Mouse (Mus musculus) CH12F3 (cell line): ENCODE measurements around the gene Afmid.
"Not testable (repeated sequence)": the region's sequence is repeated elsewhere in the genome, so short reads cannot be mapped to it uniquely, and the experiment has no call there.

ENCODE experiments used
- in situ Hi-C: fragments of 300-500 bp; cut with MboI; formaldehyde crosslinking; loops from 2 replicates; pipeline ENCODE4 v1.14.3; 2020; ENCODE audit warnings: low sequenced_read_pairs

Gene Afmid

GRCm38 (mm10) chr11:117792281-117792888, 33.3 kb upstream of the Afmid start:
- in situ Hi-C loops: no loop called here

GRCm38 (mm10) chr11:117794035-117794551, 31.6 kb upstream of the Afmid start:
- in situ Hi-C loops: no loop called here

DNA sequence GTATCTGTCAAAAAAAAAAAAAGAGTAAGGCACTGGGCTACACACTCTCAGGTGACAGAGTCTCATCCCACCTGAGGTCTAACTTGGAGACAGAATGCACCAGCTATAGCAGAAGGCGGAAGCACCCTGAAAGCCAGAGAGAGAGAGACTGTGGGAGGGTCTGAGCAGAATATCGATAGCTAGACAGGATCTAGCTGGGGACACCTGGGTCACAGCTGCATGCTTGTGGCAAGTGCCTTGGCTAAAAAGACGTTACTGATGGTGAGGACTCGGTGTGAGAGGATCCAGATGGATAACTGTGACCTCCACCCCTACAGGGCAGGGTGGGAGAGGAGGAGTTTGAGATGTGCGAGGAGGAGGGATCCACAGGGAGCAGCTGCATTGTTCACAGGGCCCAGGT, 28.8 kb upstream of the Afmid start:
- in situ Hi-C loops: no loop called here

GRCm38 (mm10) chr11:117797511-117798159, 28.1 kb upstream of the Afmid start, which contains the start of gene 6030468B19Rik:
Gene 6030468B19Rik, plus strand, starts transcription at chr11:117797660.
- in situ Hi-C loops: no loop called here

DNA sequence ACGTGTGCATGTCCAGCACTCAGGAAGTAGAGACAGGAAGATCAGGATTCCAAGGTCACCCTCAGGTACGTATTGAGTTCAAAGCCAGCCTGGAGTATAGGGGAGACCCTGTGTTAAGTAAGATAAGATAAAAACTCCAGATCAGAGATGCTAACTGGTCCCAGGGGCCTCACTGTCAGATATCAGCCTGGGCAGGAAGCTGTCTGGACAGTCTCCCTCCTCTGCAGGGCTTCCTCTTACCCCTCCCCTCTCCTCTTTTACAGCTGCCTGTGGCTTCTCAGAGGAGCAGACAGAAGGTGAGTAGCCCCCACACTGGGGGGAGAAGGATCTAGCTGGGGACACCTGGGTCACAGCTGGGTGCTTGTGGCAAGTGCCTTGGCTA, 27.6 kb upstream of the Afmid start:
- in situ Hi-C loops: no loop called here

- in situ Hi-C loops: no loop called here
Measured at GRCm38 (mm10) chr11:117799174-117799573, 26.6 kb upstream of the Afmid start.

GRCm38 (mm10) chr11:117800038-117800437, 25.7 kb upstream of the Afmid start:
- in situ Hi-C loops: no loop called here

DNA sequence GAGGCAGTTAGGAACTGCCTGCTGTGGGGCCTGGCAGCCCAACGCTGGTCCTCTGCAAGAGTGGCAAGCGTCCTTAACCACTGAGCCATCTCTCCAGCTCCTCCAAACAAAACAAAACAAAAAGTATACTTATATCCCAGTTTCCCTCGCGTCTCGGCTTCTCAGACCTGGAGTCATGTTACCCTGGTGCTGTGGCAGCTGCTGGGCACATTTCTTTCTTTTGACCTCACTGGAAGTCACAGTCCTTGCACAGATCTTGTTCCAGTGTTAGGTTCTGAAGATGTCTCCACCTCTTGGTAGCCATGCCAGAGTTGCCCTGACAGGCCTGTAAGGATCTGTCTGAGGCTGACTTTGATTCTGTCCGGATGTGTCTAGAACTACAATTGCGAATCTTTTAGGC, 24.1 kb upstream of the Afmid start:
- in situ Hi-C loops: no loop called here

DNA sequence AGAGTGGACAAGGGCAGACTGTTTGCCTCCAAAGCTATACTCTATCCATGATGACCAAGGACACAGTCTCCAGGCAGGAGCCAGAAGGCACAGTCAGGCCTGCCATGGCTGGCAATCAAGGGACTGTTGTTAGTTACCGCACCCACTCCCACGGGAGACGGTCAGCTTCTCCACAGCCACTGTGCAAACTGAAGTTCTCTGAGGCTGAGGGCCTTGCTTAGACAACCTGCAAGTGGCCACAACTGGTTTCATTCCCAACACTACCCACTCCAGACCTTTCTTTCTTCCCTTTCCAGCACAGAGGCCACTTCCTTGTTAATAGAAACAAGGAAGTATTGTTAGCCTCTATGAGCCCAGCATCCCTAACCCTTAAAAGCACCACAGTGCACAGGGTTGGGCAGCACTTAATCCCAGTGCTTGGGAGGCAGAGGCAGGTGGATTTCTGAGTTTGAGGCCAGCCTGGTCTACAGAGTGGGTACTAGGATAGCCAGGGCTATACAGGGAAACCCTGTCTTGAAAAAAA, 22.5 kb upstream of the Afmid start:
- in situ Hi-C loops: no loop called here

DNA sequence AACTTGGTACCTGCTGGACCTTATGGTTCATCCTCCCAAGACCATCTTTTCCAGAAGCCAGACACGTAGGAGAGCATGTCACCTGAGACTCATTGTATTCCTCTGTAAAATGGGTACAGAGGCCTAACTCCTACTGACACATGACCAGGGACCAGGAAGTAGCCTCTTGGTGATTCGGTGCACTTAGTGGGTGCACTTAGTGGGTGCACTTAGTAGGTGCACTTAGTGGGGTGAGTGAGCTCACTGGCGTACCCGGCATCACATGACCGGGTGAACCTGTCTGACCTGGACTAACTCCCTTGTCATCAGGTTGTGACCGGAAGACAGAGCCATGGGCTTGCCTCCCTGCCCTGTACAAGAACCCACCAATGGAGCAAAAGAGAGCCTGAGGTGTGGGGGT, 18.9 kb upstream of the Afmid start:
- in situ Hi-C loops: no loop called here

DNA sequence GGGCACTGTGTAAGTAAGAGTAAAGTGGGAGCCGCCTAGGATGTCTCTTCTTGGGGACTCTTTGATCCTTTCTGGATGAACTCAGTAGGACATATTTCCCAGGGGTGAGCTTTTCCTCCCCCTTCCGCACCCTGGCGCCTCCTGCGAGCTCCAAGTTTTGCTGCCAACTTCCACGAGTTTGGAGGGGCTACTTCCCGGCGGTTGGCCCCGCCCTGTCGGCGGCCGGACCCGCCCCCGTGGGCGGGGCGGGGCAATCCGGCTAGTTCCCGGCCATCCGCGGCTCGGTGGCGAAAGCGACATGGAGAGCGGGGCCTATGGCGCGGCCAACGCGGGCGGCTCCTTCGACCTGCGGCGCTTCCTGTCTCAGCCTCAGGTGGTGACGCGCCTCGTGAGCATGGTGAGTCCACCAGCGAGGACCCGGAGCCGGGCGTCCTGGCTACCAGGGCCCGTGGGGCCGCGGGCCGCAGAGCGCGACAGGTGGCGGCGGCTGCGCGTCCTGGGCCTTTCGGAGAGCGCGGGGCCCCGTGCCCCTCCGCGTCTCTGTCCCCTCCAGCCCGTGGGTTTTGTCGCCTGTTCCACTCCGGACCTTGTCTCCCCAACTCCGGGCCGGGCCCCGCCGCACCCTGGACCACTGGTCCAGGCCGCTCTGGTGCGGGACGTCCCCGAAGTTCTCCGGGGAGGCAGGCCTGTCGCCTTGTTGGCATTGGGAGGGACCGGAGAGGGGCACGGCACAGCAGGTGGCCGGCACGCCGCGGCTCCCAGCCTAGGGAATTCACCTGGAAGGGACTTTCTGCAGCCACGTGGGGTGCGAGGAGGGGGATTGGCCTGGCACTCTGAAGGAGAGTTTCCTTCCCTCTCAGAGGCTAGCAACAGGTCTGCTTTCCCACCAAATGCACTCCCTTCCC, 16.1 kb upstream of the Afmid start, which contains the start of the genes Gm20708 and Syngr2:
TSS of gene Gm20708 (plus strand) at position 262 of the 905 bp plus-strand sequence.
TSS of gene Syngr2 (plus strand) at position 262 of the 905 bp plus-strand sequence.
- in situ Hi-C loops: no loop called here

- in situ Hi-C loops: no loop called here
Measured at GRCm38 (mm10) chr11:117810401-117811046, 15.2 kb upstream of the Afmid start.

DNA sequence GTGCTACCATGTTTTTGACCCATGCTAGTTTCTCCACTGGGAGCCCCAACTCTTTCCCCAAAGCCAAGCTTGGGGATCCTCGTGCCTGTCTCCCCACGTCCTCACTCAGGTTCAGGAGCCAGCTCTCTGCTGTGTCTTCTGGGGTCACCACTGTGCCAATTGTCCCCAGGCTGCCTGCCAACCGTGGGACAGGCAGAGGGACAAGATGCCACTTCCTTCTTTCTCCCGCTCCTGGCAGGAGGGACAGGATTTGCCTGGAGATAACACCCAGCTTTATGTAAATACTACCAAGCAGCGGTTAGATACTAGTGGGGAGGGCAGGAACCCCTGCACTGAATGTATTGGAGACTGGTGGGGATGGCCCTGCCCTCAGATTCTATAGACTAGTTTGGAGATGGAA, 11.9 kb upstream of the Afmid start:
- in situ Hi-C loops: no loop called here

DNA sequence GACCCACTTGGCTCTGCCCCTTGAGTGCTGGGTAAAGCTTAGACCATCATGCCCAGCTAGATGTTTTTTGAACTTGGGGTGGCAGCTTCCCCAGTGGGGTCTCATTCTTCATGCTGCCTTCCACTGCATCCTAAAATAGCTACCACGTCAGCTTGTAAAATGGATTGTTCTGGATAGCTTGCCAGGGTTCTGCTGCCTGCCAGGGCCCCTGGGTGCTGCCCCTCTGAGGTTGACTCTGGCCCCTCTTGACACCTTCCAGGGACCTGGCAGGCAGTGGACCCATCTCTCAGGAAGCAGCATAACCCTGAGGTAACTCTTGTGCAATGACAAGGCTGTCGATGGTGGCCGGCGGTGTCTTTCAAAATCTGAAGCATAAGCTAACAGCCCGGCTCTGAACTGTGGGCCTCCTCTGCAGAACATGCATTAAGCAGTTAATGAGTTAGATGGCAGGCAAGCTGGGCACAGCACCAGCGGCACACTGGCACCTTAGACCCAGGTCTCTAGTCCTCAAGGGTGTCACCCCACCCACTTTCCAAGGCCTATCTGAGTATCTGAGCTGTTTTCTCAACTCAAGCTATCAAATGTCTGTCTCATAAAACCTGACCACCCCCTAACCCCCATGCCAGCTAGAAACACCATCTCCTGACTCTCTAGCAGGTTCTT, 10.9 kb upstream of the Afmid start:
- in situ Hi-C loops: no loop called here

GRCm38 (mm10) chr11:117815850-117816249, 9.9 kb upstream of the Afmid start:
- in situ Hi-C loops: not testable (repeated sequence)

DNA sequence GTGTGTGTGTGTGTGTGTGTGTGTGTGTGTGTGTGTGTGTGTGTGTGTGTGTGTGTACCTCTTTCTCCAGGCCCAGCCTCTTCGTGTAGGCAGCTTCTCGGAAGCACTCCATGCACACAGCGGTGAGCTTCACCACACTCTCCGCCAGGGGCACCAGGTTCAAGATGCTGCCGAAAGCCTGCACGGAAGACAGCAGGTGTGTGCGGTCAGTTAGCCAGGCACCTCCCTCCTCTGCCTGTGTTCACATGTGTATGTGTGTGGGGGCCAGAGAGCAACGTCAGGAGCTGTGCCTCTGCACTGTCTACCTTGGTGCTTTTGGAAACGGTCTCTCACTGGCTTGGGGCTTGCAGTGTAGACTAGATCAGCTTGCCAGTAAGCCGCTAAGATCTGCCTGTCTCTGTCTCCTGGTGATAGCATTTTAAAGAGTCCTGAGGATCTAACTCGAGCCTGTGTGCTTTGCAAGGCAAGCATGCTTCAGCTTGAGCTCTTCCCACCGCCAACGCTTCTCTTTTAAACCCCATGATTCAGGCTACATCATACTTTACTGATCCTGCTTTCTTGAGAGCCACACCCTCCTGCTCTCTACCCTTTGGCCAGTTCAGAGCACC, 9.2 kb upstream of the Afmid start:
- in situ Hi-C loops: no loop called here

- in situ Hi-C loops: no loop called here
Measured at GRCm38 (mm10) chr11:117819095-117819494, 6.6 kb upstream of the Afmid start.

DNA sequence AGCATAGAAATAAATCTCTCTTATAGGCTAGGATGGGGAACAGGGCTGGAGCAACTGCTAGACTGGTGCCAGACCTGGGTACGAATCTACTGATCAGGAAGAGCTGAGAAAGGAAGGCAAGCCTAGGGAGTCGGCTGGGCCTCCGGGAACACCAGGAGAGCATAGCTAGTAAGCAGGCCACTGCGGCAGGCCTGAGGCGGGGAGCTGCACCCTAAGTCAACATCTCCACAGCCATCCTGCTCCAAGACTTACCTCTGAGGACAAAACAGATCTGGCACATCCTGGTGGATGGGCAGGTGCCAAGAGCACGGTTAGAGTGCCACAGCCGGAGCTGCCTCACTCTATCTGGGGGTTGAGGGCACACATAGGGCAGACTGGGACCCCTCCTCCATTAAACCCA, 5.6 kb upstream of the Afmid start:
- in situ Hi-C loops: loop anchor here (5.0 kb wide), 1 partner anchor 113 kb away; no protein-coding TSS in a partner anchor

GRCm38 (mm10) chr11:117821868-117822267, 3.9 kb upstream of the Afmid start:
- in situ Hi-C loops: loop anchor here (5.0 kb wide), 1 partner anchor 115 kb away; no protein-coding TSS in a partner anchor
